Comparison of ENCODE assay signal across 14 mouse cellular contexts in the genomic region with DNA sequence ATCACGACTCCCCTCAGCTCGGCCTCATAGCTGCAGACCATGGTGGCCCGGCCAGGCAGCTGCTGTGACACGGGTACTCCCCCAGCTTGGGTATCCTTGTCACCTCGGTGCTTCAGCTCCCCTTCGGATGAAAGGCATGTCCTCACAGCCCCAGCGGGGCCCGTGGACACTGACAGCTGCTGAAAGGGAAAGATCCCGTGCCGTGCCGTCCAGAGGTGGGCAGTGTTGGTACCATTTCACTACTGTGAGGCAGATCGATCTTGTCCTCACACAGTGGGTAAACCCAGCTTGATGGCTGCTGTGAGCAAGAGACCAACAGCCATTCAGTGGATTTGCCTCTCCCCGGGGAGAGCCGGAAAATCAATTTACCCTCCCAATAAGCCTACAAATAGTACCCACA. TPM values are rescaled to one million over a fixed set of nuclear protein-coding genes. Genes with fewer than 3 reads are reported as not detected.
"Had no signal": no experiment of that assay in that cellular context is flagged by ENCODE, and none has a peak within 500 bp of the region (broad histone marks: within the 10 kb centered on the region; RNA-seq: fewer than 3 reads in every experiment).

No protein-coding gene starts in this region.

- H3K9ac ChIP-seq: limb, embryonic 15.5 days; liver, embryonic 13.5 days; liver, postnatal 0 days; lung, embryonic 15.5 days; stomach, embryonic 15.5 days had no signal

- DNase-seq: kidney, adult 9 months; kidney, postnatal 36 days; liver, embryonic 13.5 days; liver, postnatal 0 days; lung, postnatal 14 days; midbrain, embryonic 14.5 days; thymus, adult 2 months; thymus, postnatal 25 days had no signal

- ATAC-seq: intestine, embryonic 16.5 days; liver, postnatal 0 days had no signal

- H3K36me3 ChIP-seq: limb, embryonic 15.5 days; liver, embryonic 13.5 days; lung, embryonic 15.5 days; stomach, embryonic 15.5 days had no signal

- H3K27me3 ChIP-seq: limb, embryonic 15.5 days; lung, embryonic 15.5 days; stomach, embryonic 15.5 days had no signal

- H3K9me3 ChIP-seq: limb, embryonic 15.5 days; liver, embryonic 13.5 days; lung, embryonic 15.5 days; megakaryocyte, embryonic 14.5 days; stomach, embryonic 15.5 days had no signal

- H3K4me2 ChIP-seq: limb, embryonic 15.5 days; liver, embryonic 13.5 days; lung, embryonic 15.5 days; stomach, embryonic 15.5 days had no signal

- H3K4me3 ChIP-seq: limb, embryonic 15.5 days; liver, embryonic 13.5 days; lung, embryonic 15.5 days; megakaryocyte, embryonic 14.5 days; stomach, embryonic 15.5 days had no signal

- H3K27ac ChIP-seq: limb, embryonic 15.5 days; liver, embryonic 13.5 days; lung, embryonic 15.5 days; macrophage; stomach, embryonic 15.5 days had no signal

RNA-seq across cellular contexts. Expression of gene Plch2, which starts 42.3 kb away (rescaled TPM):
- polyA plus RNA-seq: liver, postnatal 0 days; macrophage had no signal

RNA-seq across cellular contexts. Expression of gene Hes5, which starts 53.5 kb away (rescaled TPM):
- polyA plus RNA-seq: macrophage had no signal
